Mouse (Mus musculus) liver, adult 2 months (tissue): ENCODE results near the gene Gtpbp4.

Experiments used
- CTCF ChIP-seq: fragments of 200-500 bp; IDR thresholded peaks from 2 replicates; pipeline ENCODE4 v1.5.1; 2011; ENCODE audit warnings: low read depth, low read length, control low read depth
- POLR2A ChIP-seq: fragments of 200-500 bp; IDR thresholded peaks from 2 replicates; pipeline ENCODE4 v1.6.1; 2011; ENCODE audit warnings: low read length, control low read depth; ENCODE audit not compliant: insufficient read depth; ENCODE audit errors: extremely low read depth

DNA sequence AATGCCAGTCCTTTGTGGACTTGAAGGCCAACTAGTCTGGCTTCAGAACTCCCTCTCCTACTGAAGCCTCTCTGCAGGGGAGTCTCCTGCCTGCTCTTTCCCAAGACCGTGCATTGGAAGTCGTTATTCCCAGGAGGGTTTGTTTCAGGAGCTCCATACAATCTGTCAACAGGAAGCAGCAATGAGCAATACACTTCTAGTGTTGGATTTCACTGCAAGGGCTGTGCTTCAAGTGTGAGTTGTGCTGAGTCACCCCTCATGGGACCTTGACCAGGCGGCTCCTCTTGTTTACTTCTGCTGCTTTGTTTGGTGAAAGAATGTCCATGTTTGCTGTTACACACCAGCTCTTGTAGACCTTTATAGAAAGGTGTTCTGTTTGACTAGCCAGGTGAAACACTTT lies 18.5 kb upstream of the Gtpbp4 start:
- TF ChIP-seq CTCF, result no peak
- TF ChIP-seq POLR2A, result no peak
